Mouse (Mus musculus): ENCODE results near the gene Parp8.

- no peak for TF ChIP-seq CTCF (IDR thresholded peaks at IDR 0.05; ENCODE audit: borderline replicate concordance, extremely low read depth, insufficient read depth, insufficient read length)
- TF ChIP-seq POLR2A (IDR thresholded peaks at IDR 0.05; ENCODE audit: borderline replicate concordance, extremely low read depth, insufficient read depth, insufficient read length, poor library complexity, severe bottlenecking): no peak
Observed at GRCm38 (mm10) chr13:117020631-117021030, 4.7 kb downstream of the Parp8 start.
